Mouse (Mus musculus) kidney, embryonic 16.5 days (tissue): ENCODE data around the gene Ndufb3. TPM values are rescaled to one million over a fixed set of nuclear protein-coding genes. Genes with fewer than 3 reads are reported as not detected.
"Not testable (repeated sequence)": the region's sequence is repeated elsewhere in the genome, so short reads cannot be mapped to it uniquely, and the experiment has no call there.

ENCODE experiments used
- ATAC-seq: fragments of 200-750 bp; cut with Nextera tagmentation; 2 replicates; pipeline ENCODE4 v1.8.0; 2017; ENCODE audit warnings: moderate TSS enrichment; ENCODE audit not compliant: low FRiP score, low TSS enrichment
- H3K27ac ChIP-seq: fragments of 300-500 bp; sonication (generic); 2 replicates; pipeline ENCODE4 v1.5.1; 2014; ENCODE audit warnings: low read length
- H3K27me3 ChIP-seq: fragments of 300-500 bp; sonication (generic); 2 replicates; pipeline ENCODE4 v1.6.1; 2014; ENCODE audit warnings: low read length, control low read depth, mixed read lengths; ENCODE audit not compliant: insufficient read depth
- H3K36me3 ChIP-seq: fragments of 300-500 bp; sonication (generic); 2 replicates; pipeline ENCODE4 v1.6.1; 2014; ENCODE audit warnings: low read length, control low read depth, mixed read lengths; ENCODE audit not compliant: insufficient read depth
- H3K4me1 ChIP-seq: fragments of 300-500 bp; sonication (generic); 2 replicates; pipeline ENCODE4 v1.6.1; 2014; ENCODE audit warnings: low read length, control low read depth, mixed read lengths; ENCODE audit not compliant: insufficient read depth
- H3K4me2 ChIP-seq: fragments of 300-500 bp; sonication (generic); replicated peaks from 2 replicates; pipeline ENCODE4 v1.6.1; 2014; ENCODE audit warnings: low read depth, low read length
- H3K4me3 ChIP-seq: fragments of 300-500 bp; sonication (generic); 2 replicates; pipeline ENCODE4 v1.5.1; 2014; ENCODE audit warnings: mild to moderate bottlenecking, low read length
- H3K9ac ChIP-seq: fragments of 300-500 bp; sonication (generic); replicated peaks from 2 replicates; pipeline ENCODE4 v1.6.1; 2014; ENCODE audit warnings: low read length
- H3K9me3 ChIP-seq: fragments of 300-500 bp; sonication (generic); 2 replicates; pipeline ENCODE4 v1.6.1; 2016; ENCODE audit warnings: low read length, control low read depth
- WGBS: fragments of 180-500 bp; shearing (Covaris S2); extraction: QIAGEN DNeasy Blood & Tissue Kit; methylation state at CpG from one replicate; pipeline ENCODE4 v1.1.7; 2014; 5-methylcytosine and 5-hydroxymethylcytosine counted together
- polyA plus RNA-seq: library from polyadenylated mRNA; unstranded; fragments of >200 nt; fragmentation: Nextera tagmentation; extraction: Ambion mirVana; gene quantifications from 2 replicates; pipeline ENCODE4 v1.2.1, GENCODE M21; 2015

Gene Ndufb3
- polyA plus RNA-seq, 1 experiment from 2014 or later, result 167 TPM

GRCm38 (mm10) chr1:58615146-58615545 lies 29.0 kb downstream of the Ndufb3 start:
- WGBS, result 87% methylated on average over 4 of the region's 4 CpGs
- no peak for ATAC-seq
- H3K36me3 ChIP-seq, result no peaks in the 10 kb centered on the region

GRCm38 (mm10) chr1:58616176-58616575 lies 30.0 kb downstream of the Ndufb3 start:
- 67% methylated on average over 3 of the region's 3 CpGs for WGBS
- no peak overlapping the region for H3K4me2 ChIP-seq
- no peak overlapping the region for H3K27ac ChIP-seq
- no peaks in the 10 kb centered on the region for H3K9me3 ChIP-seq
- H3K36me3 ChIP-seq, result no peaks in the 10 kb centered on the region
- ATAC-seq, result no peak
- H3K27me3 ChIP-seq, result no peaks in the 10 kb centered on the region
- no peak overlapping the region for H3K9ac ChIP-seq
- H3K4me1 ChIP-seq, result no peaks in the 10 kb centered on the region
- no peak overlapping the region for H3K4me3 ChIP-seq

More at GRCm38 (mm10) chr1:58615146-58615545, 29.0 kb downstream of the Ndufb3 start:
- Histone ChIP-seq H3K4me1 (no peaks in the 10 kb centered on the region), H3K27ac (no peak overlapping the region), H3K4me2 (no peak overlapping the region), H3K27me3 (no peaks in the 10 kb centered on the region), H3K4me3 (no peak overlapping the region), H3K9ac (no peak overlapping the region), H3K9me3 (no peaks in the 10 kb centered on the region)

- Histone ChIP-seq H3K27me3 (no peaks in the 10 kb centered on the region), H3K9me3 (no peaks in the 10 kb centered on the region), H3K9ac (no peak overlapping the region), H3K4me3 (no peak overlapping the region), H3K27ac (no peak overlapping the region), H3K4me2 (no peak overlapping the region), H3K4me1 (no peaks in the 10 kb centered on the region), H3K36me3 (no peaks in the 10 kb centered on the region)
- no peak for ATAC-seq
- WGBS, result 75% methylated on average over 5 of the region's 5 CpGs
Measured at GRCm38 (mm10) chr1:58617076-58617475, 30.9 kb downstream of the Ndufb3 start.

GRCm38 (mm10) chr1:58617978-58618668 lies 31.9 kb downstream of the Ndufb3 start:
- no peak for ATAC-seq
- Histone ChIP-seq H3K4me2 (no peak overlapping the region), H3K36me3 (no peaks in the 10 kb centered on the region), H3K27me3 (no peaks in the 10 kb centered on the region), H3K9ac (no peak overlapping the region), H3K9me3 (no peaks in the 10 kb centered on the region), H3K4me1 (no peaks in the 10 kb centered on the region), H3K4me3 (no peak overlapping the region), H3K27ac (no peak overlapping the region)
- WGBS, result 79% methylated on average over 6 of the region's 6 CpGs

- Histone ChIP-seq H3K27ac (no peak overlapping the region), H3K9ac (no peak overlapping the region), H3K27me3 (no peaks in the 10 kb centered on the region), H3K36me3 (no peaks in the 10 kb centered on the region), H3K9me3 (no peaks in the 10 kb centered on the region), H3K4me2 (no peak overlapping the region), H3K4me3 (no peak overlapping the region), H3K4me1 (no peaks in the 10 kb centered on the region)
- 85% methylated on average over 2 of the region's 2 CpGs for WGBS
- no peak for ATAC-seq
Measured at GRCm38 (mm10) chr1:58618766-58619165, 32.6 kb downstream of the Ndufb3 start.

GRCm38 (mm10) chr1:58621251-58621650 lies 35.1 kb downstream of the Ndufb3 start:
- no peaks in the 10 kb centered on the region for H3K27me3 ChIP-seq
- no peak overlapping the region for H3K27ac ChIP-seq
- no peaks in the 10 kb centered on the region for H3K36me3 ChIP-seq
- H3K4me2 ChIP-seq, result no peak overlapping the region
- no peak overlapping the region for H3K4me3 ChIP-seq
- no peak overlapping the region for H3K9ac ChIP-seq
- no peaks in the 10 kb centered on the region for H3K4me1 ChIP-seq
- no peak for ATAC-seq
- no peaks in the 10 kb centered on the region for H3K9me3 ChIP-seq
- 79% methylated on average over 3 of the region's 3 CpGs for WGBS

- no peaks in the 10 kb centered on the region for H3K36me3 ChIP-seq
- H3K4me1 ChIP-seq, result no peaks in the 10 kb centered on the region
- H3K27me3 ChIP-seq, result no peaks in the 10 kb centered on the region
- H3K27ac ChIP-seq, result no peak overlapping the region
- H3K4me3 ChIP-seq, result no peak overlapping the region
- WGBS, result 57% methylated on average over 7 of the region's 7 CpGs
- no peak for ATAC-seq
- no peaks in the 10 kb centered on the region for H3K9me3 ChIP-seq
- H3K4me2 ChIP-seq, result no peak overlapping the region
- no peak overlapping the region for H3K9ac ChIP-seq
Measured at GRCm38 (mm10) chr1:58621996-58622748, 36.0 kb downstream of the Ndufb3 start.

GRCm38 (mm10) chr1:58628847-58629246 lies 42.7 kb downstream of the Ndufb3 start:
- 80% methylated on average over 1 of the region's 2 CpGs for WGBS
- H3K27ac ChIP-seq, H3K9ac ChIP-seq, H3K27me3 ChIP-seq, H3K36me3 ChIP-seq, ATAC-seq, H3K9me3 ChIP-seq, H3K4me3 ChIP-seq, H3K4me1 ChIP-seq, H3K4me2 ChIP-seq: not testable (repeated sequence)
